Mouse (Mus musculus): ENCODE data around the gene Olfr380. TPM values are rescaled to one million over a fixed set of nuclear protein-coding genes. Genes with fewer than 3 reads are reported as not detected.

Gene Olfr380
- total RNA-seq (2021), result not detected
- long read RNA-seq, experiment 1, result 0 reads
- long read RNA-seq, experiment 2, result 0 reads

DNA sequence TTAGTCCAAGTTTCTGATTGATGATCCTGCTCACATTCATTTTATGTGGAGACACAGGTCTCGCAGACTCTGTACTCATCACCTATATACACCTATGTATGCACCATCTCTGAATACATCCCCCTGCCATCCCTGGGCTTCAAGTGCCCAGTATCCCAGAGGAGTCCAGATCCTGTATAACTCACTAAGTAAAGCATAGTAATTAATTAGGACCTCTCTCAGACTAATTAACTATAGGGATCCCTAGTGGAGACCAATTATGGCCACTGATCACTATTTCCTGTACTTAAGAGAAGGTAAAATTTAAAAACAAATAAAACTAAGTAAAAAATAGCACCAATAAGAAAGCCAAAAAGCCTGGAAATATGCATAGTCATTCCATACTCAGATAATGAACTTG, at the start of gene Olfr380:
Gene Olfr380, minus strand, starts transcription at position 101 of the 400 bp plus-strand sequence.
- no peak for DNase-seq
- intact Hi-C loops (cut with DNase I), result no loop called here

GRCm38 (mm10) chr11:73491503-73491902, 34.2 kb upstream of the Olfr380 start, which contains the start of gene Olfr381:
Gene Olfr381 (minus strand): TSS chr11:73491603.
- no peak for DNase-seq
- intact Hi-C loops (cut with DNase I), result no loop called here

- no peak for DNase-seq
- intact Hi-C loops (cut with DNase I), result no loop called here
These were observed 28.9 kb downstream of the Olfr380 start, which contains the start of gene Olfr378 for GRCm38 (mm10) chr11:73428377-73428776. Gene Olfr378 (minus strand): TSS chr11:73428477.

Other genes with a start within 250 kb of the Olfr380 start
- gene Trpv1, start 223.2 kb downstream of the Olfr380 start, total RNA-seq (2021), result under 1 TPM; 0.15 TPM
- not detected for gene Trpv3, start 190.1 kb downstream of the Olfr380 start, total RNA-seq (2021)
- gene Aspa, start 127.9 kb downstream of the Olfr380 start, total RNA-seq (2021), result 1 to 10 TPM; 1.7 to 3.8 TPM
- gene Gm49340, start 127.8 kb downstream of the Olfr380 start, total RNA-seq (2021), result not detected
- gene Spata22, start 127.8 kb downstream of the Olfr380 start, total RNA-seq (2021), result not detected
- gene Olfr20, start 106.7 kb downstream of the Olfr380 start, total RNA-seq (2021), result not detected
- not detected for gene Olfr376, start 86.3 kb downstream of the Olfr380 start, total RNA-seq (2021)
- not detected for gene Olfr1, start 57.9 kb downstream of the Olfr380 start, total RNA-seq (2021)
- gene Olfr378, start 29.0 kb downstream of the Olfr380 start, total RNA-seq (2021), result not detected
- gene Olfr381, start 34.1 kb upstream of the Olfr380 start, total RNA-seq (2021), result not detected
- gene Olfr382, start 59.7 kb upstream of the Olfr380 start, total RNA-seq (2021), result not detected
- gene Olfr385, start 135.5 kb upstream of the Olfr380 start, total RNA-seq (2021), result not detected
- gene Olfr384, start 141.1 kb upstream of the Olfr380 start, total RNA-seq (2021), result not detected
- not detected for gene Zfp735, start 231.3 kb upstream of the Olfr380 start, total RNA-seq (2021)

Measured in gastrocnemius, postnatal 36 days (tissue).